Mouse (Mus musculus) fat pad, adult 2 months (tissue): ENCODE measurements around the gene Polr2a.

Experiments
- DNase-seq: peaks from one replicate; pipeline ENCODE4 v3.0.0-alpha.2; 2011; ENCODE audit warnings: low read depth, low spot score; ENCODE audit errors: extremely low read depth

The Polr2a gene

GRCm38 (mm10) chr11:69784793-69785272 lies 26.4 kb upstream of the Polr2a start:
- no peak for DNase-seq

- no peak for DNase-seq
Observed at GRCm38 (mm10) chr11:69781828-69782227, 23.4 kb upstream of the Polr2a start.

- DNase-seq: no peak
Observed at GRCm38 (mm10) chr11:69778985-69779384, 20.5 kb upstream of the Polr2a start.

- no peak for DNase-seq
Observed at GRCm38 (mm10) chr11:69778258-69778982, 20.0 kb upstream of the Polr2a start.

- DNase-seq: no peak
Observed at GRCm38 (mm10) chr11:69777504-69778257, 19.2 kb upstream of the Polr2a start.

- DNase-seq: no peak
Observed at GRCm38 (mm10) chr11:69776488-69776887, 18.1 kb upstream of the Polr2a start.

- DNase-seq: no peak
Observed at GRCm38 (mm10) chr11:69775716-69776115, 17.3 kb upstream of the Polr2a start.

- no peak for DNase-seq
Observed at GRCm38 (mm10) chr11:69774961-69775360, 16.5 kb upstream of the Polr2a start.

- no peak for DNase-seq
Observed at GRCm38 (mm10) chr11:69767625-69767909, 9.1 kb upstream of the Polr2a start.

GRCm38 (mm10) chr11:69766872-69767624 lies 8.6 kb upstream of the Polr2a start:
- DNase-seq: no peak

GRCm38 (mm10) chr11:69766126-69766609 lies 7.7 kb upstream of the Polr2a start:
- DNase-seq: no peak

- no peak for DNase-seq
Observed at GRCm38 (mm10) chr11:69765221-69766125, 7.0 kb upstream of the Polr2a start, which contains the start of gene Zbtb4. Gene Zbtb4, plus strand, starts transcription at chr11:69765912.

GRCm38 (mm10) chr11:69763551-69763950 lies 5.1 kb upstream of the Polr2a start:
- no peak for DNase-seq

GRCm38 (mm10) chr11:69761868-69762267 lies 3.4 kb upstream of the Polr2a start, which contains the start of gene Slc35g3:
Gene Slc35g3, minus strand, starts transcription at chr11:69761968.
- DNase-seq: no peak

GRCm38 (mm10) chr11:69760901-69761200 lies 2.4 kb upstream of the Polr2a start:
- DNase-seq: no peak

GRCm38 (mm10) chr11:69760160-69760900 lies 1.9 kb upstream of the Polr2a start:
- no peak for DNase-seq

GRCm38 (mm10) chr11:69758971-69759721 lies 709 bp upstream of the Polr2a start:
- DNase-seq: no peak

- DNase-seq: no peak
Observed at GRCm38 (mm10) chr11:69758090-69758456, 364 bp downstream of the Polr2a start.
